Mouse (Mus musculus) v-Abl transformed pro-B cells (cell line): ENCODE measurements at regions not wholly inside any gene's neighbourhood (a gene's known extent, or its start where the extent isn't known, plus 50 kb on each side); places are given as distances from the start of the nearest gene placed in this dataset.

Experiments used
- in situ Hi-C, 2 experiments: fragments of 400-800 bp; cut with MboI; formaldehyde crosslinking; loops; one replicate each; pipeline ENCODE4 v1.15.1; 2025; ENCODE audit not compliant: unreplicated experiment in 2 of 2

DNA sequence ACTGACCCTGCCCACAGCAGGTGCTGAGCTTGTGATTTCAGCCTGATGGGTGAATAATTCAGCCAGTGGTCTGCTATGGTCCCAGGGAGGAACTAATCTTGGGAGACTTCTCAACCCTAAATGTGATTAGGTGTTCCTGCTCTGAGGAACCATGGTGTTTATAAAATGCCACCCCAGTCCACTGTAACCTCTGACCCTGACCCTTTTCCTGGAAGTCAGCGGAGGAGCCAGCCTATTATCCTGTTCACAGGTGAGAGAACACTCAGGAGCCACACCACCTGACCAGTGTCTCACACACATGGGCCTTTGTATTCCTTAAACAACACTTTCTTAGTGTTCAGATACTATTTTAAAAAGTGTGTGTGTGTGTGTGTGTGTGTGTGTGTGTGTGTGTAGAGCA is 103.0 kb downstream of the 1700001O22Rik start:
- in situ Hi-C loops: no loop called here

DNA sequence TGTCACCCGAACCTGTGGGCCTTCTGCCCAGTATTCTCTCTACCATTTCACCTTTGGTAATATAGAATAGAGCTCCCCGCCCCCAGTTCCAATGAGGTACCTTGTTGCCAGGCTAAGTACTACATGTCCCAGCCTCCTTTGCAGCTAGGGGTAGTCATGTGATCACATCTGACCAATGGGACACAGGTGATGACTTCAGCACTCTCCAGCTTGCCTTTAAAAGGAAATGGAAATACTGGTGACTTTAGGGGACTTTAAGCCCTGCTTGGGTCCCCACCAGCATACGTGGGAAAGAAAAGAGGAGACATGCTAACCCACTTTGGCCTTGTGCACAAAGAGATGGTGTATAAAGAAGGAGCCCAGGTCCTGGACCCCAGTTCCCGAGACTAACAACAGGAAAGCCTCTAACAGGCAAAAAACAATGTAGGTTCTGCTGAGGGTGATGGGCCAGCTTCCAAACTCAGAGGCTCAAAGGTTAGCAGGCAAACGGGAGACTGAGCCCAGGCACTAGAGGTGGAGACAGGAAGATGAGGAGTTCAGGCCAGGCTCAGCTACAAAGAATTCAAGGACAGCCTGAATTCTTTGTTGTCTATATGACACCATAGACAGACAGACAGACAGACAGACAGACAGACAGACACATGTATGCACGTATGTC is 103.5 kb downstream of the 1700001O22Rik start:
- in situ Hi-C loops: no loop called here

DNA sequence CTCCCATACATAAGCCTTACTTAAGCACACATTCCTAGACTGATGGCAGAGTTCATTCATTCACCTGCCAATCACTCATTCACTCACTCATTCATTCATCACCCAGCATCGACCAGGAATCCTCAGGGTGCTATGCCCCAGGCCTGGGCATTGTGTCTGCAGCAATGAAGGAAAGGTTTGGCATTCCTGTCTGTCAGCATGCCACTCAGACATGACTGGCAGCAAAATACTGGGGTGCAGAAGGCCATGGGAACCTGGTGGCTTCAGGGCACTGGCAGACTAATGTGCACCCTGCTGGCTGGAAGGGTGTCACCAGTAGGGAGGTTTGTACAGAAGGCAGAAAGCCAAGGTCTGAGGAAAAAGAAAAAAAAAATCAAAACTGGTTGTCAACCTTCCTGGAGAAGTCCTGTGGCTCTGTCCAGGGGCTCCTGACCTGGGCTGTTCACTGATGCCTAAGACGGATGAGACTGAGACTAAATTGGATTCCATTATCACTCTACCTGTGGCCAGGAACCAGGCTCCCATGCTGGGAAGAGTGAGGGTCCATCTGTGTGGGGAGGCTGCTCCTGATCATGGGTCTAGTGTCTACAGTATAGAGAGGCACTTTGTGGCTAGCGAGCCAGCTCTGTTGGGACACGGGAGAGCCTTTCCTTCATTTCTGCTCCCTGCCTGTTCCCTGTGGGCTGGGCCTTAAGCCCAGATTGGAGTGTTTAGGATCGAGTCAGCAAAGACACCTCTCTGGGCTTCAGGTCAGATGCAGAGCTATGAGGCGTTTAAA is 104.1 kb downstream of the Cstad start:
- in situ Hi-C loops: no loop called here

DNA sequence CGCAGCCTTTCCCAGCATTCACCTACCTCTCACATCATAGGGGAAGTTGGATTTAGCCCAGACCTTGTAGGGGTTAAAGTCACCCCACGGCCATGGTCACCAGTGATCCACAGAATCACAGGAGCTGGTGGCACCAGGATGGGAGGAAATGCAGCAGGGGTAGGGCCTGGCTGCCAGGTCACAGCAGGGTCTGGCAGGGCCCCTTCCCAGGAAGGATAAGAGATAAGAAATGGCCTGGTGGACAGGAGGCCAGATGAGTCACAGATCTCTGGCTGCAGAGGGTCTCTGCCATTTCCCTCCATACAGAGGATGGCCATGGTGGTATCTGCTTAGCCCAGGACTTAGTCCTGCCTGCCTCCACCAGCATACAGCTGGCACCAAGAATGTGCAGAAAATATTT is 103.0 kb downstream of the Cstad start:
- in situ Hi-C loops: no loop called here

DNA sequence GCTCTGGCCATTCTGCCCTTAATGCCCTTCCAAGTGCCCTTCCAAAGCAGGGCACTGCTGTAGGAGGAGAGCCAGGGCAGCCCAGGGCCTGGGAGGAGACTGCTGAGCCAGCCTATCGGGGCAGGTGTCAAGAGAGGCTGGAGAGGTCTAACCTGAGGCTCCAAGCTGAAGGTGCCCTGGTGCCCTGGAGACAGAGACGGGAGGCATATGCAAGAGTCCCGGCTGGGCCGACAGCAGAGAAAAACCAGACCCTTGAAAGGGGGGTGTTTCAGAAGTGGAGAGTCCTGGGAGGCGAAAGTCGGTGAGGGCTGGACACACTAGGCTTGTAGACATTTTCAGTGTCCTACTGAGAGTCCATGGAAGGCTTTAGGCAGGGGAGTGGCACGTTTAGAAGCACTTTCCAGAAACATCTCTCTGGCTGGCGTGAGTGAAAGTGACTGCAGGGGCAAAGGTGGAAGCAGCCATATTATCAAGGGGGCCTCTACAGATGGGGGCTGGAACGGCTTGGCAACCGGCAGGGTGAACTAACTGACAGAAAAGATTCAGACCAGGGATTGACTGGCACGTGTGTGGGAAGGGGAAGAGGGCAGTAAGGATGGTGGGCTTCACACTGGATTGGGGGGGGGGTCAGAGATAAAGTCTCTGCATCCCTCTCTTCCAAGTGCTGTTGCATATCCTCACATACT is 101.1 kb downstream of the Cstad start:
- in situ Hi-C loops: no loop called here

DNA sequence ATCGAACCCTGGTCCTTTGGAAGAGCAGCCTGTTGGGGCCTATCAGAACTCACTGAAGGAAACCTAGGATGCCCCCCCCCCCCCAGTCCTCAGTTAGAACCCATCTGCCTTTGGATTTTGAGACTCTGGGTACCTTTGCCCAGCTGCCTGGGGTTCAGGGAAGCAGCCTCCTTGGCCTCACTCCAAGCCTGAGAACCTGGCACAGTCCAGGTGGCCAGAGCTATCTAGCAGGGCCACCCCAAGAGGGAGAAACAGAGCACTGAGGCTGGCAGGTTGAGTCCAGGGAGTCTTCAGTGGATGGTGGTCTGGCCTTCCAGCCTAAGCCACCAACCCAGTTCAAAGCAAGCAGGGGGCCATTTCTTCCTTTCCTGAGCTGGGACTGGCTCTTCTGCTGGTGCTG is 100.2 kb downstream of the Cstad start:
- in situ Hi-C loops: no loop called here

DNA sequence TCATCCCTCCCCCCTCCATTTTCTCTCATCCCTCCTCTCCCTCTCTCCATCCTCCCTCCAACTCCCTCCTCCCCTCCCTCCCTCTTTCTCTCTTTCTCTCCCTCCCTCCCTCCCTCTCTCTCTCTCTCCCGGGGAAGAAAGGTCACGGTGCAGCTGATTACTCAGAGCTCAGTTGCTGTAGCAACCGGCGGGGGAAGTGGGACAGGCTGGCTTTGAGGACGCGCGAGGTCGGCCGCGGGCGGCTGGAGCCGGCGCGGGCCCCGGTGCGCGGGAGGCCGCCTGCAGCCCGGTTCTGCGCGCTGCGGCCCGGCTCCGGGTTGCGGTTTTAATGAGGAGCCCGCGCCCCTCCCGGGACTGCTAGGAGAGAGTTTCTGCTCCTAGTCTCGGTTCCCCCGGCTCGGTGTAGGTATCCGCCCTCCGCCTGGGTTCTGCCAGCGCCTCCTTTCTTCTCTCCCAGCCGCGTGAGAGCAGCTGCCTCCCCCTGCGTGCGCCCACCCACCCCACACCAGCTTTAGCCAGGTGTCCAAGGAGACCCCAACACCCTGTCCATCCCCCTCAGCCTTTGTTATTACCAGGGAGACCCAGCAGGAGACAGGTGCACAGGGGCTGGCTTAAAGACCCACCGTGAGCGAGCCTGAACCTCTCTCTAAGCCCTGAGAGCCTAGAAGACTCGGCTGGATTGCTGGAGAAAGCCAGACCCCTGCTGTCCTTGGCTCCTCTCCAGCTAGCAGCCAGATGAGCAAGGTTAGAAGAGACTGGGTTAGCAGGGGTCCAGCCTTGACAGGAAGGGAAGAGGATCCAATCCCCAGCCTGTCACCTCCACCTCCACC is 98.6 kb downstream of the Cstad start:
- in situ Hi-C loops: no loop called here

DNA sequence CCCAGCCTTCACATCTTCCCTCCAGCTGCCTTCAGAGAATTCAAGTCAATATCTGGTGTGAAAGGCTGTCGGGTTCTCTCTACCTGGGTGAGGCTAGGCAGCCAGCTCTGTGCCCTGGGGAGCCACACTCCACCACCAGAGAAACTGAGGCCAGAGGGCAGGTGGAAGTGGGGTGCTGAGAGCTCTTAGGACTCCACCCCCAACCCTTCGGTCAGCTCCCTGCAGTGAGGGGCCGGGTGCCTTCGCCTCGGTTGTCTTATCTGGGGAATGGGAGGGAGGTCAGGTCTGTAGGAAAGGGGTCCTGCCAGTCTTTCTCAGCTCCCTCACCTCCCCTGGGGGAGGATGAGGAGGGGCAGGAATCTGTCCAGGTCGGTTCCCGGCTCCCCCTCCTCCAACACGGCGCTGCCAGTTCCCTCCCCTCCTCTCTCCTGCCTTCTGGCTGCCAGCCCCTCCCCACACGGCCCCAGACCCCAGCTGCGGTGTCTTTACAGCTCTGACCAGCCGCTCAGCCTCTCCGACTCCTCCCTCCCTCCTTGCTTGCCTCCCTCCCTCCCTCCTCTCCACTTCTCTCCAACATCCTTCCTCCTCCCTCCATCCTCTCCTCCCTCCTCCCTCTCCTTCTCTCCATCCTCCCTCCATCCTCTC is 97.8 kb downstream of the Cstad start:
- in situ Hi-C loops: no loop called here

DNA sequence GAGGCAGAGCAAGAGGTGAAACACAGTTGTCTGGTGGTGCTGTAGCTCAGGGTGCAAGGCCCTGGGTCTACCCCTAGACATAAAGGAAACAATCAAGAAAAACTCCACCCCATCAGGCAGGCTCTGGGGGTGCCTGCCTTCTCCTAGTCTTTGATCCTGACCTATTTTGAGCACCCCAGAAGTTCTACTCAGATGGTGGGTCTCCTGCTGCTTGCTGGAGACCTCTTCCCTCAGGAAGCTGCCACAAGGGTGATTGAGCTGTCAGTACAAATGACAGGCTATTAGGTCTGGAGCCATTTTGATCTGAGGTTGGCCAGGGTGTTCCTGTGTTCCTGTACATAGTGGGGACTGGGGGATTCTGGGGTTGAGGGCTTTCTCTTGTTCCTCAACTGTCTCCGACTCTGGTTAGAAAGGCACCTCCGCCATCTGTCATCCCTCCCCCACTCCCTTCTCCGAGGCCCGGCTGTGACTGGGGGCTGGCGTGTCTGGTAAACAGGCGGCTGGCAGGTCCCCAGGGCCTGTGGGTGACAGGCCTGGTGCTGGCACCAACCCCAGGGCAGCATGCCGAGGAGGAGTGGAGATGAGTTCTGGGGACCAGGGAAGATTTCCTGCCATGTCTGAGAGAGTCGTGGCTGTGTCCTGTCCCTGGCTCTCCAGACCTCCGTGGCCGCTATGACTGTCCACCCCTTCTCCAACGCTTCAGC is 97.2 kb downstream of the Cstad start:
- in situ Hi-C loops: no loop called here

DNA sequence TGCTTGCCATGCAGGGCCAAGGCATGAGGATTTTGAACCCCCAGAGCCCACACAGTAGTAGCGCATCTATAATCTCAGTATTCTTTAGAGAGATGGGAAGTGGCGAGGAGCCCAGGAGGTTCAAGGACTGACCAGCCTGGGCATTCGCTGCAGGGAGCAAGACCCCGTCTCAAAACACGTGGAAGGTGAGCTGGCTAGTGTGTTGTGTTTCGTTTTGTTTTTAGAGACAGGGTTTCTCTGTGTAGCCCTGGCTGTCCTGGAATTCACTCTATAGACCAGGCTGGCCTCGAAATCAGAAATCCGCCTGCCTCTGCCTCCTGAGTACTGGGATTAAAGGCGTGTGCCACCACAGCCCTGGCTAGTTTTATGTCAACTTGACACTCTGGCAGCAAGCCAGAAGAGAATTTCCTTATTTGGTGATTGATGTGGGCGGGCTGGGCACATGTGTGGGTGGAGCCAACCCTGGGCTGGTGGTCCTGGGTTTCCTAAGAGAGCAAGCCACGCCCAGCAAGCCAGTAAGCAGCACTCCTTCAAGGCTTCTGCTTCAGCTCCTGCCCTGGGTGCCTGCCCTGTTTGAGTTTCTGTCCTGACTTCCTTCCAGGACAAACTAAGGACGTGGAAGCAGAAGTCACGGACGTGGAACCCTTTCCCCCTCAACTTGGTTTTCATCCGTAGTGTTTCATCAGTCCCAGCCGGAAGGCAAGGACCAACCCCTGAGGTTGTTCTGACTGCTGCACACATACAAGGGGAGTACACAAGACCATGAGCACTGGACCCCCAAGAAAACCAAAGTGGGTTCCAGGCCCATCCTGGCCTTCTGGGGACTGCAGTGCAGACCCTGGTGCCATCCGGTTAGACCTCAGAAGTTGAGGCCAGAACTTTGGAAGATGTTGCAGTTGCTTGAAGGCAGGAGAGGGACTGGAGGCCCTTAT is 96.4 kb downstream of the Cstad start:
- in situ Hi-C loops: no loop called here

DNA sequence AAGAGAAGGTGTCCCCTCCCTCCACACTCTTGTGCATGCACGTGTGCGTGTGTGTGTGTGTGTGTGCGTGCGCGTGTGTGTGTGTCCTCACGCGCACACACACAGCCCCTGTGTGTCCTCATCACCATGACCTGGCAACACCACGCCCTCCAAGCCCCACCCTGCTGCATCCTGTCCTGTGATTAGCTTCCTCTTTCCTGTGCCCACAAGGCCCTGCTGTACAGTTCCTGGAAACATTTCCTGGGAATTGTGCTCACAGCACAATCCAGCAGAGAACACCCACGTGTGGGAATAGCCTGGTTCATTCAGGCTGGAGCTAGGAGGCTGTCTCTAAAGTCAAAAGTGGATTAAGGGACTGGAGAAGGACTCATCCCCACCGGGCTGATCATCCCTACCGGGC is 95.5 kb downstream of the Cstad start:
- in situ Hi-C loops: no loop called here

DNA sequence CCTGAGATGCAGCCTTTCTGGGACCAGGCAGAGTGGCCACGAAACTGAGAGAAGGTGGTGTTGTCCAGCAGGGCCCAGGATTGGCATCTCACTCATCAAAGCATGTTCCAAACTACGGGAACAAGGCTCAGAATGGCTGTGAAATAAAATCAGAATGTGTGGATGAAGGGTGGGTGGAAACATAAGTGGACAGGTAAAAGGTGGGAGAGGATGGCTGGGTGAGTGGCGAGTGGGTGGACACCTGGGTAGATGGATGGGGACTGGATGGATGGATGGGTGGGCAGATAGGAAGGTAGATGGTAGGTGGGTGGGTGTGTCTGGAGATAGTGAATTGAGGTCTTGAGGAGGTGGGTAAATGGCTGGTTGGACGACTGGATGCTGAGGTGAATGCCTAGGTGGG is 93.6 kb downstream of the Cstad start:
- in situ Hi-C loops: no loop called here

DNA sequence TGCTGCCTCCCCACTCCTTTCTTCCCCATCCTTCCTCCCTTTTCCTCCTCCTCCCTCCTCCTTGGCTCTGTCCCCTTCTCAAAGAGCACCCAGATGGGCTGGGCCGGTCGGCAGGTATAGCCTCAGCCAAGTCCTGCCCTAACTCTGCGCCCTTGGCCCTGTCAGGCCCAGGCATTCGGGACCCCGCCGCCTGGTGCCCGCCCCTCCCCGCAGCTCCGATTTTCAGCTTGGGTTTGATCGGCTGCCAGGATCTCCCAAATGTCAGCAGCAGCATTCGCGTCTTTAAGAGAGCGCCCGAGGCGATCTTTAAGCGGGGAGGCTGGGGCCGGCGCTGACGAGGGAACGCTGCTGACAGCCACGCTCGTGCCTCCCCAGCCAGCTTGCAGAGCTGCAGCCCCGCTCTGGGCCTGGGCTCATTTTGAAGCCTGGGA is 92.3 kb downstream of the Cstad start:
- in situ Hi-C loops: no loop called here

DNA sequence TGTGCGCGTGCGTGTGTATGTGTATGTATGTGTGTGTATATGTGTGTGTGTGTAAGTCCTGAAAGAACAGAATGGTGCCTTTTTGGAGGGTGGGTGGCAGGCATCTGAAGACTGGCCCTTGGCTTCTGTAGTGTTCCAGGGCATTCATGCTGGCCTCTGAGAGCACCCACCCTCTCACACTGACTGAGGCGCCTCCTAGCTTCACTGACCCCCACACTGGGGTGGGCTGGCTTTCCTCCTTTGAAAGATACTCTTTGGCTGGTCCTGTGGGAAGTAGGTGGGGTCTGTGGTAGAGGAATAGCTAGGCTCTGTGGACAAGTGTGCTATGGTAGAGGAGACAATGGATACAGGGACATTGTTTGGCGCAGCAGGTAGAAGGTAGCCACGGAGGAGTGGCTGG is 91.5 kb downstream of the Cstad start:
- in situ Hi-C loops: no loop called here

DNA sequence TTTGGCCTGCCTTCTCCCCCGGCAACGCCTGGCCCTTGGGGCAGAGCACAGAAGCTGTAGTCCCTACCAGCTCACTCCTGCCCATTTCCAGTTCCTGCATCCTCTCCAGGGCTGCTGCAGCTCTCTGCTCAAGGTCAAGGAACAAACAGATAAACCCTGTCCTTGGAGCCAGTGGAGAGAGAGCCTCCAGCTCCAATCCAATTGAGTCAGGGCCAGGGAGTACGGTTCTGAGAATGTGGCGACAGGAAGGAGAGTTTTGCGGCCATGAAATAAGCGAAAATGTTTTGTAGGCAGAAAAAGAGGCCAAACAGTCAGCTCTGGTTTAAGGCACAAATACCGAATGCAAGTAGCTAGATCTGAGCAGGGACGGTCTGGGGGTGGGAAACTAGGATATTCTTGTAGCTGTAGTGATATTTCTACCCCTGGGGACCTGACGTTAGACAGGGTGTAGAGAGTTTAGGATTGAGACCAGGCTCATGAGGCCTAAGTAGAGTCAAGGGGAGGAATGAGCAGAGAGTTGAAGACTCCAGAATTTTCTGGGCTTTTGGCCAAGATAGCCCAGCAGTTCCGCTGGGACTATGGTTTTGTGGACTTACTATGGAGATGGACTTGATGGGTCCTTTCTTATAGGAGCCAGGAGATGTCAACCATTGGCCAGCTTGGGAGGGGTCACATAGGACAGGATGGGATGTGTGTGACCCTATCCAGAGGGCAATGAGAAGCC is 90.5 kb downstream of the Cstad start:
- in situ Hi-C loops: no loop called here

DNA sequence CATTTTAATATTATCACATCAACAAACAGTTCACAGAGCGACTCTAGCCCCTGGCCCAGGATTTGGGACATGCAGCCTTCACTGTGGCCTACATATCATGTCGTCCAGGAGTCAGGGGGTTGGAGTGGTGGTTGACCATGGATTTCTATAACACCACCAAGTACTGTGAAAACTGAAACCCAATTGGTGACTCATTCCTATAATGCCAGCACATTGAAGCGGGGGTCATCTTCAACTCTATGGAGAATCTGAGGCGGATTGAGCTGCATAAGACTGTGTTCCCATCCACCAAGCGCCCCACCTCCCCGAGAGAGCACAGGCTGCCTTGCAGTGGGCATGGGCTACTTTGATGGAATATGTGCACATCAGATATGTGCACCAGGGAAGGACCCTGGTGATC is 89.6 kb downstream of the Cstad start:
- in situ Hi-C loops: no loop called here

DNA sequence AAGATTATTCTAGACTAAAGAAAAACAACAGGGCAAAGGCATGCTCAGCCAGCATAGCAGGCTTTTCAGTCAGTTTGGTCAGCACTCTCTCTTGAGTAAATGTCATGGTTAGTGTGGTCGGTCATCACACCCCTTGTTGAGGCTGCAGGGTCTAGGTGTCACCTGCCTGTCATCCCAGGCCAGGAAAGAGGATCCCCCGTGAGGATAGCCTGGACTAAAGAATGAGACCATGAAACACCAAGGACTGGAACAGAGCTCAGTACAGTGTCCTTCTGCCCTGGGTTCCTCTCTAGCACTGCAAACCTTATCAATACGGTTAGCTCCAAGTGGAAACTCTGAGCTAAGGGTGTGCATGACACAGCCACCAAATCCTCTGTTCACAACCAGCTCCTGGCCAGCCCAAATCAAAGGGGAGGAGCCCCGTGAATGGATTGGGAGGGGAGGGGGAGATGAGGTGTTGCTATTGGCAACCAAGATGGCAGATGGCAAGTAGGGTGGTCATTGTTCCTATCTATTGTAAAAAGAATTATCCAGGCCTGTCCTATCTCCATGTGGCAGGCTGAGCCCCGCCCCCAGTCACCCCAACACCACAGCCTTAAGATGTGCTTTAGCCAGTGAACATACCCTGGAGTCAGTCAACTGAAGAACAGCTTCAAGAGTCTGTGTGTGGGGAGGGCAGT is 87.4 kb downstream of the Cstad start:
- in situ Hi-C loops: no loop called here

DNA sequence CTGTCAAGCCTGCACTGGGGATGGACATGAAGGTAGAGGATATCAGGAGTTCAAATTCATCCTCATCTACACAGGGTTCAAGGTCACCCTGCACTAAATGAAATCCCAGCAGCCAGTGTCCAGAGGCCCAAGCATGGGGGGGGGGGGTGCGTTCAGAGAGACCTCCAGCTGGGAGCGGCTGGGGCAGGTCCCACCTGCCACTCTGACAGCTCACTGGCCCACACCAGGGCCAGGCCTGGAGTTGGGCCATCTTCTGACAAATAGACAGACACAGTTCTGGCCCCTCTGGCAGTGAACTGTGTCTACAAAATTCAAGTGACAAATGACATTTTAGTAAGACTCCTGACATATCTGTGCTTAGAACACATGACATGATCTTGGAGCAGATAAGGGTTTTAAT is 86.8 kb downstream of the Cstad start:
- in situ Hi-C loops: no loop called here
